Mouse (Mus musculus): ENCODE results near the gene A230050P20Rik.

- TF ChIP-seq CTCF (IDR thresholded peaks at IDR 0.05; ENCODE audit: extremely low read depth, insufficient read depth, low read length) (no peak), POLR2A (IDR thresholded peaks at IDR 0.05; ENCODE audit: extremely low read depth, insufficient read depth, low read length) (no peak)
Measured at GRCm38 (mm10) chr9:20879097-20879792, 10.8 kb downstream of the A230050P20Rik start, which contains the start of gene Angptl6.

All from cortical plate, adult 2 months (tissue).